Mouse (Mus musculus): ENCODE results near the gene Acad11.
A peak's percentile ranks its signal among the peaks of the same experiment; 100 is the strongest.

Gene Acad11

DNA sequence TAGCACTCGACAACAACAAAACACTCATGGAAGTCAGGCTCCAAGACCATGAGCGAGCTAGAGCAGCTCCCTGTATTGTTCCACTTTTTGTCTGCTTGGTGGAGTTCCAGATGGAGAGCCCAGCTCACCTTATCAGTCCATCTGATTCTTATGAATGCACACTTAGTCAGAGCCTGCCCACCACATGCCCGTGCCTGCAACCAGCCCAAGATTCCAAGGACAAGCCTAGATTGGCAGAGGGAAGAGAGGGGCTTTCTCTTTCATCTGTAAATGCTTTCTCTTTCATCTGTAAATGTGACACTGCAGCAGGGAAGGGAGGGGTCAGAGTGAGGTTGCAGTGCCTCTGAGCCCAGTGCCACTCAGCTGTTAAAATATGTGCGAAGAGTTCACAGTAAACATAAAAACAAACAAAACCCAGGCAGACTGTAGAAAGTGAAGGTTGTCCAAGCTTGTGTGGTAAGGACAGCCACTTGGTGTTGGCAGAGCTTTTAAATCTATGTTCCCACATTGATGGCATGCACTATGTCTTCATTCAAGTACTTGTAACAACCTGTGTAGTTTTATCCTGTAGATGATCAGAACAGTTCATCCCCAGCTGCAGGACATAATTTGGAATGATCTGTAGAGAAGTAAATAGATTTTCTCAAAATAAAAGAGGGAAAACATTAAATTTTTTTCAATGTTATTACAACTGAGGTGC lies 22.7 kb downstream of the Acad11 start:
- DNase-seq: no peak

DNA sequence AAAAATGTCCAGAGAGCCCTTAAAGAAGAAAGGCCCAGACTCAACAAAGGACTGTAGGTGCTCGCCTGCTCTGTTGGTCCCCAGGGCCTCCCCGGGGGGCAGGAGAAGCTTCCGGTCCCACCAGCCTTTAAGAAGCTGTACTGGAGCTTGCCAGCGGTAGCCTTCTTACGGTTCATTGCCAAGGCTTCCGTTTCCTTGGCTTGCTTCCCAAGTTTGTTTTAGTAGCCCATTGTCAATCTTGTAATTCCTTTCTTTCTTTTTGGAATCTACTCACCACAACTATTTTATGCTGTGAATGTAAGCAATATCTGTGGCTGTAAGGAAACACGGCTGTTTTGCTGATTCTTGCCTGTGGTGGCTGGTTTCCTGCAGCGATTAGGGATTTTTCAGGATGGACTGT lies 25.4 kb downstream of the Acad11 start:
- peak; percentile 29 to 54 for DNase-seq

DNA sequence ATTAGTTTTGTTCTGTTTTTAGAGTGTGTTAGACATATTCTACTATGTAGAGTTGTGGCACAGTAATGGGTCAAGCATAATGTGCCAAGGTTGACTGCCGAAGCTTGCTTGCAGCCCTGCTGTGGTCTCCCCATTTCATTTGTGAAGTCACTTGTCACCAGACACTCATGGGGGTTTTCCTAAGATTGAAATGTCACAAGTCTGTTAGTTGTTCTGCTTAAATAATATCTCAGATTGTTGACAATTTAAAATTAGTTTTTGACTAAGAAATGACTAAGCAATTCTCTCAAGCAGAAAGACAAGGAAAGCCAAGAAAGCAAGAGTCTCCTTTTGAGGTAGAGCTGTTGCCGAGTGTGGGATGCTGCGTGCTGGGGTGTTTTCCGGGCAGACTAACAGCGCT lies 29.8 kb downstream of the Acad11 start:
- no peak for DNase-seq

DNA sequence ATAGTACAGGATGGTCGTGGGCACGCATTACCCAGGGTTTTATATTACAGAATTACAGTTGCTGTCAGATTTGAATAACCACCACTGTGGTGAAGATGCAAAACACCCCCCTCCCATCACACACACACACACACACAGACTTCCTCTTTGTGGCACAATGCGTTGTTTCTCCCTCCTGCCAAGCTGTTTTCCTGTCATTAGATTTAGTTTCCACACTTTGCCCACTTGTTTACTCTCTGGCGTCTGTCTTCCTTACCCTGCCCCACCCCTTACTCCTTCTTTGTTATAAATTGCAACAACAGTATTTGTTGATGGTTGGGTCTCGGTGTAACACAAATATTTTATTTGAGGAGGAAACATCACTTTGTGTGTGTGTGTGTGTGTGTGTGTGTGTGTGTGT lies 35.1 kb downstream of the Acad11 start:
- no peak for DNase-seq

DNA sequence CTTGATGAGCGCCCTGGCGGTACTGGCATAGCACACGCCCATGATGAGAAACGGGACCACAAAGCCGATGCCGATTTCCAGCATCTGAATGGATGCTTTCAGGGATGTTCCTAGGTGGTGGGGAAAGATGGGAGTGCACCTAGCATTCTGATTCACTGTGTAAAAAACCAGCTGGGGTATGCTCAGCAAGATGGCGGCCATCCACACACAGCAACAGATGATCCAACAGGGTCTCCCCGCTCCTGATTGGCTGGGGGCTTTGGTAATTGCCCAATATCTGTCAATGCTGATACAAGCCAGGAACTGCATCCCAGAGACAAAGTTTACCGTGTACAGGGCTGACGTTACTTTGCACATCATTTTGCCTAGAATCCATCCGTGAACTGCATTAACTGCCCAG lies 35.9 kb downstream of the Acad11 start:
- no peak for DNase-seq

DNA sequence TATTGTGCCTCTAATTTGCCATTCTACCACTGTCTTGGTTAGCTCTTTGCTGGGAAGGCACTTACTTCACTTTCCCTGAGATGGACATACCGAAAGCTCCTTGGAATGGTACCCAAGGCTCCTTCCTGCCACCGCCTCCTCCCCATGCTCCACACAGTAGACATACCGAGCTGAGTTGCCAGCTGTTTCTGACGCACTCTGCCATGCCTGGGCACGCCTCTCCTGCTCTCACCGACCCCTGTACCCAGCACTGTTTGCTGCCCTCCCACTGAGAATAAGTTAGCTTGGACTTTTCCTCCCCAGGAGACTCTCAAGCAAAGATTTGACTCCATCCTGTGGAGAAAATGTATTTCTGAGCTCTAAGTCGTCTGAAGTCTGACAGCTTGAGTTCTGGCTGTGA lies 37.6 kb downstream of the Acad11 start:
- DNase-seq: peak; percentile 31 to 66

DNA sequence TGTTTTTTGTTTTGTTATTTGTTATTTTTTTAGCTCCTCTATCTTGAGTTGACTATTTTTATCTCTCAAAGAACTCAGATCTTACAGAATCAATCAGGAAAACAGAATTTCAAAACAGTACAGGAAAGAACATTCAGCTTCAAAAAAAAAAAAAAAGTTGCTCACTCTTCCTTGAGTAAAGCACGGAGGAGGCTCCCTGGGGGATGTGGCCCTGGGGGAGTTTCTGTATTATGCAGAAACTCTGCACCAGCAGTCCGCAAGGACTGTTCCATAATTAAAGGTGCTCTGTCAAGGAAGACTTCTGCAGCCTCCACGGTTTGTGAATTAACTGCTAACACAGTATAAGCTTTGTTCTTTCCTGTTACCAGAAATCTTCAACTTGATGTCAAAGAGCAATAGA lies 38.3 kb downstream of the Acad11 start:
- DNase-seq: no peak

DNA sequence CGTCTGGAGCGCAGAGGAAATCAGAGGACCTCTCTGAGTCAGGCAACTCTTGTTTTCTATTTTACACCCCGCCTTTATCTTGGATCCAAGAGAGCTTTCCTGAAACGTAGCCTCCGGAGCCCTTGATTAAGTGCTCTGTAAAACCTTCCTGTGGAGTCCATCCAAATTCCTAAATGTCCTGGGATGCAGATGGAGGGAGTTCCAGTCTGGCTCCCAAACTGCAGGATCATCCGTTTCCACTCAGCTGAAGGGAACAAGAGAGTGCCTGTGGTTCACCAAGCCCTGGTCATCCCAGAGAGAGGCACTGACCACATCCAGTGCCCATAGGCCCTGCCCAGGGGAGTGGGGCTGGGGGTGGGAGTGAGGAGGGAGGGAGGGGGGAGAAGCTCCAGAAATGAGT lies 39.1 kb downstream of the Acad11 start:
- DNase-seq: no peak

DNA sequence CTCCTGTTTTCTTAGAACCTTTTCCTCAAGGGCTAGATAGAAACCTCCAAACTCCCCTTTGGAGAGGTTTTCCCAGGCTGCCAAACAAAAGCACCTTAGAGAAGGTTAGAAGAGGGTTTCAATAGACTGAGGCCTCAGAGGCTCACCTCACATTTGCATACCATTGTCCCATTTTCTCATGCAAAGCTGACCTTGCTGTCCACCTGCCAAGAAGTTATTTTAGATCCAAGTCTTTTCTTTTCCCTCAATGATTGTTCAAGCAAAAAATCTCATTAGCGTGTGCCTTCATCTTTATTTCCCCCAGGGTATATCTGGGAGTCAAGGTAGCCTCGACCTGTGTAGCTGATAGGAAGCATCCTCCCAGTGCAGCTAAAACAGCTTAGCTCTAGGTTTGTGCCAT lies 39.7 kb downstream of the Acad11 start:
- no peak for DNase-seq

DNA sequence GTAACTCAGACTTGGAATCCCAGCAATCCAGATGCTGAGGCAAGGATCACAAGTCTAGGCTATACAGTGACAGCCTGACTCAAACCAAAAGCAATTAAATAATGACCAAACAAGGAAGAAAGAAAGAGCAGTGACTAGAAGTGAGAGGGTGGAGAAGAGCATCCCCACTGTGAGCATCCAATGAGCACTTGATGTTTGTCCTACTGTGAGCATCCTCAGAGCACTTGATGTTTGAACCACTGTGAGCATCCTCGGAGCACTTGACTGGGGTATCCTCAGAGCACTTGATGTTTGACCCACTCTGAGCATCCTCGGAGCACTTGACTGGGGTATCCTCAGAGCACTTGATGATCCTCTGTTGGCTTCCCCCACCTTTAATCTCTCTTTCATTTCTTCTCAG lies 41.8 kb downstream of the Acad11 start:
- DNase-seq: no peak

DNA sequence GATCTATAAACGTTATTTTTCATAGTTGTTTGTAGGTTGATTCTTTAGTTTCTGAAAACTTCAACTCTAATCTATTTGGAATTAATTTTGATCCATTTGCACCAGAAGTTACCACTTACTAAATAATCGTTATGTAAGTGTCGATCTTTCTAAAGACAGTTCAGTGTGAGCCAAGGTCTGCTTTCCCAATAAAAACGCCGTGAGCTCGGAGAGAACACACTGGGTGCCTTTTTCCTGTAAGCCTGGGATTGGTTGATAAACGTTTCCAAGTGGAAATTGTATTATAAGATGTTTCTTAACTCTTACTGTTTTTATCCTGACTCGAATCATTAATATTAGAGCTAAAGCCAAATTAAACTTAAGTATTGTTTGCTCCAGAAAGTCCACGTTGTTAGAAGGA lies 43.8 kb downstream of the Acad11 start:
- no peak for DNase-seq

DNA sequence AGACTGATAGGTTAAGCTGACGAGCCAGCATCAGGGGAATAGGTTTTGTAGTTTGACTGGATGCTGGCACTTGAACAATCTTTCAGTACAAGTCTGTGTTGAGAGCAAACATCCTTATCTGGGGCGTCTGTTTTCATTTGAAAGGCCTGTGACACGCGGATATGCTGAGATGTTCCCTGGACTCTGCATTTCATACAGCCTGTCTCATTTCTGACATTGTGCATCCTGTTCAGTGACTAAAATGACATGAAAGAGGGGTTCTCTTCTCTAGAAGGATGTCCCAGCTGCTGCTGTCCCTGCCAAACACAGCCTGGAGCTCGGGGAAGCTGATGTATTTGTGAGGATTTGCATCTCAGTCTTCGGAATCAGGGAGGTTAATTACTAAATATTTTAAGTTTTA lies 44.3 kb downstream of the Acad11 start:
- no peak for DNase-seq

DNA sequence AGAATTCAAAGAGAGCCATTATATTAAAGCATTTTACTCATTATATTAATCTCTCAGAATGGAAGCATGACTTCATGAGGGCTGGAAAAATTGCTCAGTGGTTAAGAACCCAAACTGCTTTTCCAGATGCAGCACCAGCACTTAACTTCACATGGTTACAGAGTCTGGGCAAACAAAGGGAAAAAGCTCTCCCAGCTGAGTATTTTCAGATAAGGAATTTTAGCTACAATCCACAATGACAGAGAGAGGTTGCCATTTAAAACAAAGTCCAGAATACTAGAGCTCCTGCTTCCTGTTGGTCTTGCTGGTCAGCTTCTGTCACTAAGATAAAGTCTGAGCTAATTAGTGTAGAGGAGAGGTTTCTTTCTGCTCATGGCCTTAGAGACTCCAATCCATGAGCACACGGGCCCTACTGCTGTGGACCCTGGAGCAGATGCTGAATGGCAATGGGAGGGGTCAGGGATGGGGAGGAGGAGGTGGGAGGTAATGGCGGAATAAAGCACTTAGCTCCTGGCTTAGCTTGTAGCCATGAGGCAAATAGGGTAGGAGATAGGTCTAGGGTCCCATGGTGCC lies 45.5 kb downstream of the Acad11 start:
- no peak for DNase-seq

DNA sequence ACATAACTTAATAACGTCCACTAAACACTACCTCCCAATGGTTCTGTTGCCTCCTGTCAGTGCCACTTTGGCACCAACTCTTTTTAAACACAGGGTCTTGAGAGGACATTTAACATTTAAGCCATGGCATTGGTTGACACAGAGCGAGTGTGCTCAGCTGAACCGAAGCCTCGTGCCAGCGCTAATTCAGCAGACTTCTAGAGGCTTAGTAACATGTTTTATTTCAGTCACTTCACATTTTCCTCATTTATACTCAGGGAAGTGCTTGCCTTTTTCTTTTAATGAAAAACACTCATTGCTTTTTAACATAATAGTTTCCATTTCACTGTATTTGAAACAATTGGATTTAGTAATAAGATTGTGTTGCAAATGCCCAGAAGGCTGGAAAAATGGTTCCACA lies 46.0 kb downstream of the Acad11 start:
- no peak for DNase-seq

DNA sequence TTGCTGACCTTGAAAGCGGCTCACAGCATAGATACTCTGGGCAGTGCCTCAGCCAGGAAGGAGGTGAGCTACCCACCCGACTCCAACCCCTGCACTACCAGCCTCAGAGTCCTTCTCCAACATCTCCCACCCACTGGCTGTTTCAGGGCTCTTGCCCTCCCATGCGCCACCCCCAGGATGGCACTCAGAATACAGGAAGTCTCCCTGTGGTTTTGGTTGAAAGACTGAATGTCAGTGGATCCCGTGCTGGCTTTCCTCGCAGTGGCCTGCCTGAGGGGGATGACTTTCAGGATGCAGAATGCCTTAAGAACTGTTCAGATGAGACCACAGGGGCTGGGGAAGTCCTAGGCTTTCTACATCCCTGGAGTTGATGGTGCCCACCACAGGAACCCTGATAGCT lies 59.9 kb downstream of the Acad11 start:
- no peak for DNase-seq

DNA sequence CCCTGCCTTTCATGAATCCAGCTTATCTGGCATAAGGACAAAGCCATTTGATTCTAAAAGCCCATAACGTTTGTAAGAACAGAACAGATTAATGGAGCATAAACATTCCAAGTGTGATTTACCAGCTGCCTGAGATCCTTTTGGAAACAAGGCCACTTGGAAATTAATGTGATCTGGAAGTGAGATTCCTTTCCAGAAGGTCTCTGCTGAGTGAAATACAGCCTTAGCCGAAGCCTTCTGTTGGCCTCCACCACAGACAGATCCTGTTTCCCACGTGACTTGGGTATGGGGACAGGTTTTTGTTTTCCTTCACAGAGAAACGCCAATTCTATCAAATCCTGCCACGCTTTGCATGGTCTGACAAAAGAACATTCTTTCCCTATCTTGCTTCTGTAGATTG lies 60.4 kb downstream of the Acad11 start:
- DNase-seq: no peak

DNA sequence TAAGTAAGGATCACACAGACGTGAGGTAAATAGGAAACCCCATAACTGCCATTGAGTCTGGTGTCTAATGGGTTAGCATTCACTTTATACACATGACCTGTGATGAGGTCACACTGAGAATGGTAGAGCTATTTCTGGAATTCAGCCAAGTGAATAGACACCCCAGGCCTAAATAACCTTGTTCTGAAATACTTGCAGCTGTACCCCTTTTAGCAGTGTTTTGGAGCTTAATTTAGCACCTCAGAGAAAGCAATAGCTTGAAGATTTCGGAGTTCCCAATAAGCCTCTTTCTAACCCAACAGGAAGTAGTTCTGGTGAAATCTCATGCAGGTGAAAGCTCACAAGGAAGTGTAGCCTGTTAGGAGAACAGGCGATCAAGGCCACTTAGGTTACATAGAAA lies 63.7 kb downstream of the Acad11 start, which contains the start of gene Ackr4:
Gene Ackr4, minus strand, starts transcription at position 101 of the 400 bp plus-strand sequence.
- no peak for DNase-seq

DNA sequence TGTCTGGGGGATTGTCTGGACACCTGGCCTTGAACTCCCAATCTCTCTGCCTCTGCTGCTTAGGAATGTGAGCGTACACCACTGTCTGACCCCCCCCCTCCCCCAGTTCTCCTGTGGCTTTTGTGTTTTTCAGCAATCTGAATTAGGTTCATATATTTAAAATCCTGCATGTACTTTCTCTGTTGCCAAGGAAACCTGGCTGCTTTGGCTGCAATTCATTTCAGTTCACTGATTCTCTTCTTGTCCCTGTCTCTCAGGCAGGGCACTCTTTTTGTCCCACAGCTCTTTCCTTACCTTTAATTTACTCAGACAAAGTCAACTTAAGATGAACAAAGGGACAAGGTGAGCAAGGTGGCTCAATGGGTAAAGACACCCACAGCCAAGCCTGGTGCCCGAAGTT lies 64.9 kb downstream of the Acad11 start:
- DNase-seq: no peak

DNA sequence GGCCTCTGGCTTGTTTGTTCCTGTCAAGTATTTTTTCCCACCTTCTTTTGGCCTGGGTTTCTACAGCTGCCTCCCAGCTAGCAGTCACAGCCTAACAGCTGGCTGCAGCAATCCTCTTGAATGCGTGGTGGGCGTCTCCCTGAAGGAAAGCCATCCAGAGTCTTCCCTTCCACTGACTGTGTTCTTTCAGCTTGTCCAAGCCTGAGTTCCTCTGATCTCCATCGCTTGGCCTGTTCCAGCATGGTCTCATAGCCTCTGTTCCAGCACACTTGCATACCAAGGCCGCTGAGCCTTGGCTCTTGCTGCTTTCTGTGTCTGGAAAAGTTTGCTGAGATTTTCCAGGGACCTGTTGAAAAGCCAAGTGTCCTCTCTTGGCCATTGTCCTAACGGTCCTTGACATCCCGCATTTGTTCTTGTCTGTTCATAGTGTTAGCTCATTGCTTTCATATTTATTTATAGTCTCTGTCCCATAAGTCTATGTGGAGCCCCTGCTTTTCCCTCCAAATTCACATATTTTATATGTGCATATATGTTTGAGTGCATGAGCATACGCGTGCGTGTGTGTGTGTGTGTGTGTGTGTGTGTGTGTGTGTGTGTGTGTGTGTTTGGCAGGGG lies 67.1 kb downstream of the Acad11 start:
- DNase-seq: no peak

DNA sequence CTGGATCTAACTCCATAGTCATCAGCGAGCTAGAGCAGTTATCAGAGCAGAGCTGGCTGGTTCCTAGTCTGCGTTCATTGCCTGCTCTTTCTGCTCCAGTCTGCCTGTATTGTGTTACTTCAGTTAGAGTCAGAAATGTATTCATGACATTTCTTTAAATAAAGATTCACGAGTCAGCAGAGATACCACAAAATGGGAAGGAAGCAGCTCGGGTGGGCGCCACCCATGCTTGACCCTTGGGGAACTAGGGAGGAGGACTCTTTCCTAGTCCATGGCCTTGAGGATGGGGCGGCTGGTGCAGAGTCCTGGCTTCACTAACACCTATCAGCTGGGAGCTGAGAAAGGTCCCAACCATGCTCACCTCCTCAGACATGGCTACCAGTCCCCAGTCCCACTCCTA lies 77.2 kb downstream of the Acad11 start:
- no peak for DNase-seq

DNA sequence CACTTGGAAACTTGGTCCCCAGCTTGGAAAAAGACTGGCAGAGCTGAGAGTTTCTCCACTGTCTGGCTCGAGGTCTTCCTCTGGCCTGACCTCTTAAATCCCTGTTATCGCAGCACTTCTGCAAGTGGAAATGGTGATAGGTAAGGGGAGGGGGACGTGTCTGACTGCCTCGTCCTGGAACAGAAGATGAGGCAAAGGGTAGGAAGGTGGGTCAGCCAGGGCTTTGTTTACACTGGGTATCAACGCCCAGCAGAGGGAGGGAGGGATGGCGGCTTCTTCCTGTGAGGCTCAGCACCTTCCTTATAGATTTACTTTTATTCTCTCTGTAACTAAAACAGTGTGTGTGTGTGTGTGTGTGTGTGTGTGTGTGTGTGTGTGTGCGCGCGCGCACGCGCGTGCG lies 79.6 kb downstream of the Acad11 start:
- no peak for DNase-seq

DNA sequence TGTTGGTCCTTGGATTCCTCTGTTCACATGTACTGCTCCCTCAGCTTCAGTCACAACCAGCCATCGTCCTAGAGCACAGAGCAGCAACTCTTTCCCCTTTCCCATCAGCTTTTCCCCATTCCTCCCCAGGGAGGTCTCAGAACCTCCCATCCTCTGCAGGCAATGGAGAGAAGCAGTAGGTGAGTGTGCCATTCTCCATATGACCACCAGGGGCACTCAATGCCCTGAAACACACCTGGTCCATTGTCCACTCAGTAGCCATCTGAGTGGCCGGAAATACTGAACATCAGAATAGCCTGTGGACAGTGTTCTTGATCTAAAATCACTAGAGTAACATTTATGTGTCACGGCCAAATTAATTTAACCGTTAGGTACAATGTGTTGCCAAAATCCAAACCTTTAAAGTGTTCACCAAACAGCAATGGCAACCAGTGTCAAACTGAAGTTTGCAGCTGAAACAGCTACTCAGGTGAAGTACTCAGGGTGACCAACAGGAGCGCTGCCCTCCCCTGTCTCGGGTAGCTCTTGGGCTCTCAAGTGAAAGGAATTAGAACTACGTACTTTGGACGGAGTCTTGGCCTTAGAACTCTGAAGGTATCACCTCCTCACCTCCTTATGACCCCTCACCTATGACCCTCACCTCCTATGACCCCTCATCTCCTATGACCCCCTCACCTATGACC lies 81.3 kb downstream of the Acad11 start:
- DNase-seq: peak in 1 of 2 experiments; percentile 16

DNA sequence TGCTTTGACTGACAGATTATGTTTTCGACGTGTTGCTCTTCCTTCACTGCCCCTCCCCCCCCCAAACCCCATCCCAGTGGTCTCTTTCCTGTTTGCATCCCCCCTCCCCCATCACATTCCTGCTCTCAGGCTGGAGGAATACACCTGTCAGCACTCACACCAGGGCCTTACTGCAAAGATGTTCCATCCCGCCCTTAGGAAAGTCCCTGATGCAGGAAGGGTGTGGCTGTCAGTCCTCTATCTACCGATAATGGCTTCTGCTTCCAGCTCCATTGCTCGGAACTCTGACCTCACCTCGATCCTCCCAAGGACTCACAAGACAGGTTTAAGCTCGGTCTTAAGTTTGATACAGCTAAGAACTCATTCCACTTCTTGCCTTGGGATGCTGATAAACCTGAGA lies 83.5 kb downstream of the Acad11 start:
- no peak for DNase-seq

DNA sequence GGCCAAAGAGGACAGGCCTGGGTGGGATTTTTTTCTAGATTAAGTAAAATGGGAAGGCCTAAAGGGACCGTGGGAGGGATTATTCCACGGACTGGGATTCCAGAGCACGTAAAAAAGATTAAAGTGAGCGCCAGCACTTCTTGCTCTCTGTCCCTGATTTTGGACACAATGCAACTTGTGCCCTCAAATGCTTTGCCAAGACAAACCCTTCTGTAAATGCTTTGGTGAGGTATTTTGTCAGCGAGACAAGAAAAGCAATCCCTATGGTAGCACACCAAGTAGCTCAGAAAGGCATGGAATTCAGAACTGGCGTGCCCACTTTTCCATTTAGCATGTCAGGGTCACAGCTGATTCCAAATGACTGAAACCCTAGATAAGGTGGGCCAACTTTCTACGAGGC lies 85.8 kb downstream of the Acad11 start:
- no peak for DNase-seq
